Mouse (Mus musculus) lung, adult 2 months (tissue): Measurements from ENCODE around the gene Mrpl9.

Experiments used
- CTCF ChIP-seq: fragments of 200-500 bp; IDR thresholded peaks from 2 replicates; pipeline ENCODE4 v1.5.1; 2011; ENCODE audit warnings: mild to moderate bottlenecking, low read length, control low read depth; ENCODE audit not compliant: insufficient read depth
- POLR2A ChIP-seq: fragments of 200-500 bp; IDR thresholded peaks from 2 replicates; pipeline ENCODE4 v1.6.1; 2011; ENCODE audit warnings: low read depth, mild to moderate bottlenecking, control low read depth, low read length, borderline replicate concordance; ENCODE audit errors: extremely low read depth

DNA sequence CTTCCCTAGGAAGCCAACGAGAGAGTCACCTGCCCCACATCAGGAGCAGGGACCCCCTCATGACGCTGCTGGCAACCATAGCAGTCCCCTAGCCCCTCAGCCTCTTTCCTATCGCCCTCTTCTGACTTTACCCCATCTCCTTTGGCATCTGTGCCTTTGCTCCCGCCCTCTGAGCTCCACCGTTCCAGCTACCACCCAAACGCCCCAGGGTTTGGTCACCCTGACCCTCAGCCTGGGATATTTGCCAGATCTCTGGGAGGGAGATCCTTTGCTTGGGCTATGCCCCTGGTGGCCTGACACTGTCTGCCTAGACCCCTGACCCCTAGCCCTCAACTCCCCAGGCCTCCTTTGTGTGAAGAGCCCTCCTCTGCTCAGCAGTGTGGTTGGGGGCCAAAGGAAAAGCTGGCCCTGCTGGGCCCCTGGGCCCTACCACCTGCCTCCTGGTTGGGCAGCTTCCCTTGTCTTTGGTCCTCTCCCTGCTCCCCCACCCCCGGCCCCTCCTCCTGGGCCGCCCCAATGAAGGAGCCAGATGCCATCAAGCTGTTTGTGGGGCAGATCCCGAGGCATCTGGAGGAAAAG, 35.6 kb downstream of the Mrpl9 start:
- TF ChIP-seq POLR2A (no peak), CTCF (no peak)
